Mouse (Mus musculus) stomach, embryonic 15.5 days (tissue): ENCODE measurements around the gene Gm10234. TPM values are rescaled to one million over a fixed set of nuclear protein-coding genes. Genes with fewer than 3 reads are reported as not detected.

Experiments
- ATAC-seq: fragments of 200-750 bp; cut with Nextera tagmentation; 2 replicates; pipeline ENCODE4 v1.8.0; 2017; ENCODE audit warnings: low read depth, moderate number of reproducible peaks, moderate TSS enrichment; ENCODE audit not compliant: insufficient read depth, low FRiP score
- H3K27ac ChIP-seq: fragments of 300-500 bp; sonication (generic); 2 replicates; pipeline ENCODE4 v1.5.1; 2015; ENCODE audit warnings: mild to moderate bottlenecking, inconsistent platforms
- H3K27me3 ChIP-seq: fragments of 300-500 bp; sonication (generic); replicated peaks from 2 replicates; pipeline ENCODE4 v1.6.1; 2015; ENCODE audit warnings: inconsistent platforms
- H3K36me3 ChIP-seq: fragments of 300-500 bp; sonication (generic); 2 replicates; pipeline ENCODE4 v1.6.1; 2015; ENCODE audit warnings: inconsistent platforms
- H3K4me1 ChIP-seq: fragments of 300-500 bp; sonication (generic); 2 replicates; pipeline ENCODE4 v1.6.1; 2015; ENCODE audit warnings: inconsistent platforms
- H3K4me2 ChIP-seq: fragments of 300-500 bp; sonication (generic); 2 replicates; pipeline ENCODE4 v1.6.1; 2015; ENCODE audit warnings: mild to moderate bottlenecking, inconsistent platforms
- H3K4me3 ChIP-seq: fragments of 300-500 bp; sonication (generic); replicated peaks from 2 replicates; pipeline ENCODE4 v1.5.1; 2015; ENCODE audit warnings: inconsistent platforms
- H3K9ac ChIP-seq: fragments of 300-500 bp; sonication (generic); 2 replicates; pipeline ENCODE4 v1.6.1; 2015; ENCODE audit warnings: inconsistent platforms
- H3K9me3 ChIP-seq: fragments of 300-500 bp; sonication (generic); 2 replicates; pipeline ENCODE4 v1.6.1; 2016; ENCODE audit warnings: inconsistent platforms
- WGBS: fragments of 180-500 bp; shearing (Covaris S2); methylation state at CpG from one replicate; pipeline ENCODE4 v1.1.7; 2015; 5-methylcytosine and 5-hydroxymethylcytosine counted together
- polyA plus RNA-seq: library from polyadenylated mRNA; unstranded; fragments of >200 nt; fragmentation: Nextera tagmentation; extraction: Ambion mirVana; gene quantifications from 2 replicates; pipeline ENCODE4 v1.2.1, GENCODE M21; 2015

Gene Gm10234
- polyA plus RNA-seq = not detected in 2 replicates

GRCm38 (mm10) chr6:95321812-95322211 lies at the start of gene Gm10234:
Gene Gm10234 (plus strand): TSS chr6:95322112.
- no peak for ATAC-seq
- no peaks in the 10 kb centered on the region for H3K27me3 ChIP-seq
- no peak within 1 kb of the TSS for H3K27ac ChIP-seq
- H3K9ac ChIP-seq = no peak within 1 kb of the TSS
- no peaks in the 10 kb centered on the region for H3K9me3 ChIP-seq
- no peaks in the 10 kb centered on the region for H3K36me3 ChIP-seq
- H3K4me3 ChIP-seq = no peak within 1 kb of the TSS
- no peaks in the 10 kb centered on the region for H3K4me1 ChIP-seq
- no peak within 1 kb of the TSS for H3K4me2 ChIP-seq

- 96% methylated on average over 1 of the region's 1 CpGs for WGBS
- H3K4me3 ChIP-seq = no peak overlapping the region
- no peaks in the 10 kb centered on the region for H3K36me3 ChIP-seq
- H3K27ac ChIP-seq = no peak overlapping the region
- H3K4me1 ChIP-seq = no peaks in the 10 kb centered on the region
- H3K4me2 ChIP-seq = no peak overlapping the region
- H3K27me3 ChIP-seq = no peaks in the 10 kb centered on the region
- no peak overlapping the region for H3K9ac ChIP-seq
- H3K9me3 ChIP-seq = no peaks in the 10 kb centered on the region
- no peak for ATAC-seq
Measured at GRCm38 (mm10) chr6:95277633-95278032, 44.3 kb upstream of the Gm10234 start.

- Histone ChIP-seq H3K27ac (no peak overlapping the region), H3K36me3 (no peaks in the 10 kb centered on the region), H3K4me3 (no peak overlapping the region), H3K9me3 (no peaks in the 10 kb centered on the region), H3K4me1 (no peaks in the 10 kb centered on the region), H3K4me2 (no peak overlapping the region), H3K27me3 (no peaks in the 10 kb centered on the region), H3K9ac (no peak overlapping the region)
- ATAC-seq = no peak
- WGBS = 71% methylated on average over 4 of the region's 4 CpGs
Measured at GRCm38 (mm10) chr6:95296025-95296424, 25.9 kb upstream of the Gm10234 start.

GRCm38 (mm10) chr6:95298387-95298786 lies 23.5 kb upstream of the Gm10234 start:
- Histone ChIP-seq H3K36me3 (no peaks in the 10 kb centered on the region), H3K9me3 (no peaks in the 10 kb centered on the region), H3K4me2 (no peak overlapping the region), H3K27me3 (no peaks in the 10 kb centered on the region), H3K9ac (no peak overlapping the region), H3K27ac (no peak overlapping the region), H3K4me3 (no peak overlapping the region), H3K4me1 (no peaks in the 10 kb centered on the region)
- no peak for ATAC-seq
- 68% methylated on average over 3 of the region's 3 CpGs for WGBS

GRCm38 (mm10) chr6:95300658-95301057 lies 21.3 kb upstream of the Gm10234 start:
- no peak for ATAC-seq
- WGBS = 78% methylated on average over 2 of the region's 2 CpGs
- H3K27ac ChIP-seq = no peak overlapping the region

GRCm38 (mm10) chr6:95331191-95331590 lies 9.3 kb downstream of the Gm10234 start:
- ATAC-seq = no peak
- H3K27me3 ChIP-seq = no peaks in the 10 kb centered on the region
- no peak overlapping the region for H3K4me2 ChIP-seq
- no peaks in the 10 kb centered on the region for H3K36me3 ChIP-seq
- H3K9me3 ChIP-seq = no peaks in the 10 kb centered on the region
- no peaks in the 10 kb centered on the region for H3K4me1 ChIP-seq
- WGBS = 59% methylated on average over 5 of the region's 5 CpGs
- no peak overlapping the region for H3K4me3 ChIP-seq
- no peak overlapping the region for H3K9ac ChIP-seq
- H3K27ac ChIP-seq = no peak overlapping the region

More at GRCm38 (mm10) chr6:95300658-95301057, 21.3 kb upstream of the Gm10234 start:
- Histone ChIP-seq H3K4me2 (no peak overlapping the region), H3K9me3 (no peaks in the 10 kb centered on the region), H3K36me3 (no peaks in the 10 kb centered on the region), H3K9ac (no peak overlapping the region), H3K4me3 (no peak overlapping the region), H3K4me1 (no peaks in the 10 kb centered on the region), H3K27me3 (no peaks in the 10 kb centered on the region)

GRCm38 (mm10) chr6:95334781-95335180 lies 12.9 kb downstream of the Gm10234 start:
- no peaks in the 10 kb centered on the region for H3K4me1 ChIP-seq
- no peak overlapping the region for H3K27ac ChIP-seq
- no peaks in the 10 kb centered on the region for H3K36me3 ChIP-seq
- H3K9ac ChIP-seq = no peak overlapping the region
- no peak overlapping the region for H3K4me2 ChIP-seq
- no peak; the same call in 1 of the 2 replicates for ATAC-seq
- 63% methylated on average over 6 of the region's 6 CpGs for WGBS
- no peaks in the 10 kb centered on the region for H3K9me3 ChIP-seq
- H3K4me3 ChIP-seq = no peak overlapping the region
- H3K27me3 ChIP-seq = no peaks in the 10 kb centered on the region

GRCm38 (mm10) chr6:95349378-95349777 lies 27.5 kb downstream of the Gm10234 start:
- no peaks in the 10 kb centered on the region for H3K36me3 ChIP-seq
- ATAC-seq = no peak
- no peak overlapping the region for H3K4me3 ChIP-seq
- H3K9me3 ChIP-seq = no peaks in the 10 kb centered on the region
- H3K27me3 ChIP-seq = no peaks in the 10 kb centered on the region
- no peak overlapping the region for H3K9ac ChIP-seq
- no peak overlapping the region for H3K4me2 ChIP-seq
- H3K27ac ChIP-seq = no peak overlapping the region
- no peaks in the 10 kb centered on the region for H3K4me1 ChIP-seq

GRCm38 (mm10) chr6:95353043-95353442 lies 31.1 kb downstream of the Gm10234 start:
- WGBS = 84% methylated on average over 7 of the region's 7 CpGs
- no peak overlapping the region for H3K4me2 ChIP-seq
- H3K9ac ChIP-seq = no peak overlapping the region
- H3K9me3 ChIP-seq = no peaks in the 10 kb centered on the region
- ATAC-seq = no peak
- no peaks in the 10 kb centered on the region for H3K27me3 ChIP-seq
- no peaks in the 10 kb centered on the region for H3K36me3 ChIP-seq
- H3K4me1 ChIP-seq = no peaks in the 10 kb centered on the region
- no peak overlapping the region for H3K4me3 ChIP-seq
- no peak overlapping the region for H3K27ac ChIP-seq

- no peak overlapping the region for H3K4me2 ChIP-seq
- WGBS = 80% methylated on average over 1 of the region's 1 CpGs
- no peaks in the 10 kb centered on the region for H3K4me1 ChIP-seq
- H3K9me3 ChIP-seq = no peaks in the 10 kb centered on the region
- H3K9ac ChIP-seq = no peak overlapping the region
- no peak overlapping the region for H3K27ac ChIP-seq
- no peaks in the 10 kb centered on the region for H3K36me3 ChIP-seq
- no peaks in the 10 kb centered on the region for H3K27me3 ChIP-seq
- ATAC-seq = no peak
- no peak overlapping the region for H3K4me3 ChIP-seq
Measured at GRCm38 (mm10) chr6:95353886-95354285, 32.0 kb downstream of the Gm10234 start.

- Histone ChIP-seq H3K4me1 (no peaks in the 10 kb centered on the region), H3K4me2 (no peak overlapping the region), H3K27ac (no peak overlapping the region), H3K27me3 (no peaks in the 10 kb centered on the region), H3K9me3 (no peaks in the 10 kb centered on the region), H3K9ac (no peak overlapping the region), H3K4me3 (no peak overlapping the region), H3K36me3 (no peaks in the 10 kb centered on the region)
- no peak for ATAC-seq
- 85% methylated on average over 5 of the region's 5 CpGs for WGBS
Measured at GRCm38 (mm10) chr6:95360084-95360483, 38.2 kb downstream of the Gm10234 start.

GRCm38 (mm10) chr6:95362707-95363106 lies 40.8 kb downstream of the Gm10234 start:
- no peaks in the 10 kb centered on the region for H3K36me3 ChIP-seq
- H3K4me2 ChIP-seq = no peak overlapping the region
- H3K27ac ChIP-seq = no peak overlapping the region
- H3K4me3 ChIP-seq = no peak overlapping the region
- no peaks in the 10 kb centered on the region for H3K4me1 ChIP-seq
- H3K9me3 ChIP-seq = no peaks in the 10 kb centered on the region
- H3K9ac ChIP-seq = no peak overlapping the region
- H3K27me3 ChIP-seq = no peaks in the 10 kb centered on the region
- ATAC-seq = no peak
- 62% methylated on average over 5 of the region's 5 CpGs for WGBS

- H3K27ac ChIP-seq = no peak overlapping the region
- WGBS = 72% methylated on average over 4 of the region's 4 CpGs
- H3K36me3 ChIP-seq = no peaks in the 10 kb centered on the region
- H3K4me1 ChIP-seq = no peaks in the 10 kb centered on the region
- H3K4me2 ChIP-seq = no peak overlapping the region
- ATAC-seq = no peak
- no peaks in the 10 kb centered on the region for H3K27me3 ChIP-seq
- no peaks in the 10 kb centered on the region for H3K9me3 ChIP-seq
- H3K9ac ChIP-seq = no peak overlapping the region
- H3K4me3 ChIP-seq = no peak overlapping the region
Measured at GRCm38 (mm10) chr6:95371811-95372210, 49.9 kb downstream of the Gm10234 start.
